Mouse (Mus musculus) effector memory CD4-positive, alpha-beta T cell, adult 5 months (primary cell): ENCODE measurements around the gene Gprc5b. TPM values are rescaled to one million over a fixed set of nuclear protein-coding genes. Genes with fewer than 3 reads are reported as not detected.

Experiments used
- polyA plus RNA-seq: library from polyadenylated mRNA; unstranded; fragments of 100-300 nt; shearing (Covaris generic); gene quantifications from one replicate; pipeline ENCODE4 v1.2.1, GENCODE M21; 2017

Gene Gprc5b
- polyA plus RNA-seq = not detected

DNA sequence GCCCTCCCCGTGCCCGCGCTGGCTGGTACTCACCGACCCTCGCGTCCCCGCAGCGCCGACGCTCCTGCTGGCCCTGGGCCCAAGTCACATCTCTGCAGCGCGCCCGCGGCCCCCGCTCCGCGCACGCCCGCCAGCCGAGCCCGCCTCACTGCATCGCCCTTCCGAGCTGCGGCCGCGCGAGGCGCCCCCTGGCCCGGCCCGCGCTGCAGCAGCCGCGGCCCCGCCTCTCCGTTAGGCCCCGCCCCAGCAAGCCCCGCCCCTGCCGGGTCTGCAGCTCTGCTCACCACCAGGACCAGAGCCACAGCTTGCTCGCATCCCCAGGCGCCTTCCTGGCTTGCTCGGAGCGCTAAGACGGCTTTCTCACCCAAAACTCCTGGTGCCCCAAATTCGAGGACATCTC, at the start of gene Gprc5b:
Gprc5b (minus strand) TSS at position 205 of the 400 bp plus-strand sequence.

Other genes with a start within 250 kb of the Gprc5b start
- gene Iqck, start 139.5 kb downstream of the Gprc5b start, polyA plus RNA-seq = 0.51 TPM
- gene Knop1, start 139.0 kb downstream of the Gprc5b start, polyA plus RNA-seq = 16.1 TPM
- not detected for gene Gpr139, start 189.4 kb upstream of the Gprc5b start, polyA plus RNA-seq